Comparison of ENCODE assay signal across 8 mouse cellular contexts in genomic region chrX:136707446-136708167, GRCm38 (mm10). TPM values are rescaled to one million over a fixed set of nuclear protein-coding genes. Genes with fewer than 3 reads are reported as not detected.
DNase-seq lines count a peak whose midpoint lies in the region; ATAC-seq and TF ChIP-seq lines count a peak whose summit lies in the region.

Tceal1 (plus strand) TSS chrX:136707982.

- no peaks in the 10 kb centered on the region for H3K9me3 ChIP-seq in ES-Bruce4 (replicated peaks; ENCODE audit: control insufficient read depth, insufficient read depth, low read length, poor library complexity, severe bottlenecking)
- H3K9me3 ChIP-seq in forebrain, embryonic 14.5 days (replicated peaks; ENCODE audit: control insufficient read depth, low read length), result no peaks in the 10 kb centered on the region
- no peaks in the 10 kb centered on the region for H3K9me3 ChIP-seq in heart, postnatal 0 days (replicated peaks; ENCODE audit: control insufficient read depth, low read length)
- H3K9me3 ChIP-seq in liver, embryonic 16.5 days (replicated peaks; ENCODE audit: control insufficient read depth, low read length), result no peaks in the 10 kb centered on the region
- H3K9me3 ChIP-seq in neural tube, embryonic 13.5 days, result no peaks in the 10 kb centered on the region

- peak; percentile 94 for ATAC-seq in cerebellum, adult (ENCODE audit: insufficient number of reproducible peaks, low FRiP score, low TSS enrichment)
- ATAC-seq in forebrain, embryonic 14.5 days, result peak; percentile 95
- ATAC-seq in heart, postnatal 0 days (ENCODE audit: insufficient read depth, low read depth), result peak; percentile 93
- no peak for ATAC-seq in liver, embryonic 16.5 days (ENCODE audit: low read depth)
- peak; percentile 97 for ATAC-seq in neural tube, embryonic 13.5 days (ENCODE audit: low read depth)

- 26% methylated on average over 15 of the region's 15 CpGs for WGBS in forebrain, embryonic 14.5 days
- WGBS in heart, postnatal 0 days, result 15% methylated on average over 15 of the region's 15 CpGs
- WGBS in liver, embryonic 16.5 days (ENCODE audit: insufficient replicate concordance), result 29% methylated on average over 15 of the region's 15 CpGs
- 18% methylated on average over 15 of the region's 15 CpGs for WGBS in neural tube, embryonic 13.5 days

- peak; percentile 86 for DNase-seq in forebrain, embryonic 14.5 days (ENCODE audit: low spot score)
- DNase-seq in heart, postnatal 0 days (ENCODE audit: low spot score), result peak; percentile 61
- peak; percentile 76 for DNase-seq in layer of hippocampus, adult 11-12 months (ENCODE audit: low spot score)
- peak; percentile 41 for DNase-seq in urinary bladder, postnatal 25 days (ENCODE audit: low spot score)

- H3K27ac ChIP-seq in ES-Bruce4 (ENCODE audit: insufficient read depth, low read length), result no peak within 1 kb of the TSS
- peak within 1 kb of the TSS; percentile 91 for H3K27ac ChIP-seq in forebrain, embryonic 14.5 days (ENCODE audit: low read depth, low read length)
- peak within 1 kb of the TSS; percentile 76 for H3K27ac ChIP-seq in heart, postnatal 0 days (ENCODE audit: low read depth)
- H3K27ac ChIP-seq in liver, embryonic 16.5 days (ENCODE audit: low read length), result no peak within 1 kb of the TSS
- peak within 1 kb of the TSS; percentile 92 for H3K27ac ChIP-seq in neural tube, embryonic 13.5 days (replicated peaks)

- H3K4me1 ChIP-seq in ES-Bruce4 (ENCODE audit: control insufficient read depth, insufficient read depth, low read length), result no peaks in the 10 kb centered on the region
- no peaks in the 10 kb centered on the region for H3K4me1 ChIP-seq in forebrain, embryonic 14.5 days (ENCODE audit: control insufficient read depth, insufficient read depth, low read length)
- H3K4me1 ChIP-seq in heart, postnatal 0 days (ENCODE audit: control insufficient read depth, insufficient read depth), result no peaks in the 10 kb centered on the region
- H3K4me1 ChIP-seq in liver, embryonic 16.5 days (ENCODE audit: control insufficient read depth, low read depth, low read length), result no peaks in the 10 kb centered on the region
- H3K4me1 ChIP-seq in neural tube, embryonic 13.5 days (replicated peaks), result no peaks in the 10 kb centered on the region; the same call in 1 of the 2 replicates

- TF ChIP-seq CTCF in ES-Bruce4 (IDR thresholded peaks at IDR 0.05; ENCODE audit: low read depth, low read length), result no peak
- no peak for TF ChIP-seq CTCF in heart, postnatal 0 days (IDR thresholded peaks at IDR 0.05; ENCODE audit: low read depth)

- peak within 1 kb of the TSS; percentile 40 for H3K9ac ChIP-seq in ES-Bruce4 (ENCODE audit: low read depth, poor library complexity, severe bottlenecking)
- peak within 1 kb of the TSS; percentile 69 for H3K9ac ChIP-seq in forebrain, embryonic 14.5 days (ENCODE audit: low read length)
- peak within 1 kb of the TSS; percentile 71 for H3K9ac ChIP-seq in heart, postnatal 0 days (replicated peaks; ENCODE audit: low read depth, low read length)
- peak within 1 kb of the TSS; percentile 41 for H3K9ac ChIP-seq in liver, embryonic 16.5 days (ENCODE audit: low read depth, low read length)
- peak within 1 kb of the TSS; percentile 79 for H3K9ac ChIP-seq in neural tube, embryonic 13.5 days

- peak within 1 kb of the TSS; percentile 50 for H3K4me2 ChIP-seq in forebrain, embryonic 14.5 days (ENCODE audit: low read length)
- peak within 1 kb of the TSS; percentile 57 for H3K4me2 ChIP-seq in heart, postnatal 0 days (ENCODE audit: low read depth, low read length)
- peak within 1 kb of the TSS; percentile 45 for H3K4me2 ChIP-seq in liver, embryonic 16.5 days (ENCODE audit: low read depth, low read length)
- peak within 1 kb of the TSS; percentile 63 for H3K4me2 ChIP-seq in neural tube, embryonic 13.5 days

- no peaks in the 10 kb centered on the region for H3K27me3 ChIP-seq in ES-Bruce4 (ENCODE audit: control insufficient read depth, insufficient read depth, low read length, poor library complexity, severe bottlenecking)
- H3K27me3 ChIP-seq in forebrain, embryonic 14.5 days (replicated peaks; ENCODE audit: control insufficient read depth, insufficient read depth, low read length), result no peaks in the 10 kb centered on the region
- H3K27me3 ChIP-seq in heart, postnatal 0 days (ENCODE audit: control insufficient read depth, insufficient read depth, low read length), result no peaks in the 10 kb centered on the region
- no peaks in the 10 kb centered on the region for H3K27me3 ChIP-seq in liver, embryonic 16.5 days (ENCODE audit: control insufficient read depth, insufficient read depth, low read depth, low read length)
- H3K27me3 ChIP-seq in neural tube, embryonic 13.5 days, result peaks cover 2% of the 10 kb centered on the region; the same call in 1 of the 2 replicates

- peak within 1 kb of the TSS; percentile 92 for H3K4me3 ChIP-seq in ES-Bruce4 (ENCODE audit: low read depth, low read length)
- H3K4me3 ChIP-seq in forebrain, embryonic 14.5 days (ENCODE audit: low read depth, low read length), result peak within 1 kb of the TSS; percentile 41
- H3K4me3 ChIP-seq in heart, postnatal 0 days (ENCODE audit: low read depth, low read length), result peak within 1 kb of the TSS; percentile 64
- peak within 1 kb of the TSS; percentile 46 for H3K4me3 ChIP-seq in liver, embryonic 16.5 days (ENCODE audit: low read depth, low read length)
- peak within 1 kb of the TSS; percentile 50 for H3K4me3 ChIP-seq in neural tube, embryonic 13.5 days

- no peak for TF ChIP-seq POLR2A in ES-Bruce4 (IDR thresholded peaks at IDR 0.05; ENCODE audit: insufficient read depth, low read length)

- no peaks in the 10 kb centered on the region for H3K36me3 ChIP-seq in ES-Bruce4 (ENCODE audit: control insufficient read depth, insufficient read depth, low read length, poor library complexity, severe bottlenecking)
- no peaks in the 10 kb centered on the region for H3K36me3 ChIP-seq in forebrain, embryonic 14.5 days (ENCODE audit: control insufficient read depth, insufficient read depth, low read length)
- H3K36me3 ChIP-seq in heart, postnatal 0 days (replicated peaks; ENCODE audit: control insufficient read depth, insufficient read depth, low read length), result no peaks in the 10 kb centered on the region
- H3K36me3 ChIP-seq in liver, embryonic 16.5 days (ENCODE audit: control insufficient read depth, insufficient read depth), result no peaks in the 10 kb centered on the region
- no peaks in the 10 kb centered on the region for H3K36me3 ChIP-seq in neural tube, embryonic 13.5 days

- TF ChIP-seq EP300 in ES-Bruce4 (IDR thresholded peaks at IDR 0.05; ENCODE audit: insufficient read depth, low read depth, low read length), result no peak
- no peak for TF ChIP-seq EP300 in heart, postnatal 0 days (IDR thresholded peaks at IDR 0.05; ENCODE audit: low read depth)

RNA-seq across cellular contexts. Expression of gene Tceal1, which starts in this region (rescaled TPM):
- 2.4 and 3.1 TPM in 2 replicates for polyA plus RNA-seq in ES-Bruce4 (2011; ENCODE audit: insufficient read depth, insufficient read length, low read depth, missing spikeins)
- 23.3 and 24.9 TPM in 2 replicates for polyA plus RNA-seq in forebrain, embryonic 14.5 days (2014; fragmentation: Nextera tagmentation; extraction: Ambion mirVana)
- total RNA-seq in heart, postnatal 0 days (2014; rRNA removed; ENCODE audit: low replicate concordance), result 4.9 and 7.3 TPM in 2 replicates
- polyA plus RNA-seq in heart, postnatal 0 days (2015; fragmentation: Nextera tagmentation; extraction: Ambion mirVana), result 13.4 and 13.9 TPM in 2 replicates
- polyA plus RNA-seq in liver, embryonic 16.5 days (2015; fragmentation: Nextera tagmentation; extraction: Ambion mirVana), result 0.86 and 0.99 TPM in 2 replicates
- 18.2 and 18.9 TPM in 2 replicates for polyA plus RNA-seq in neural tube, embryonic 13.5 days (2015; fragmentation: Nextera tagmentation; extraction: Ambion mirVana)

Comparison
In these comparisons a context has a peak if more than half of its experiments do, and no peak if none do; other contexts are left out.
1. H3K27ac ChIP-seq: peak in forebrain, embryonic 14.5 days (single experiment), heart, postnatal 0 days (single experiment) and neural tube, embryonic 13.5 days (single experiment); none in ES-Bruce4 (single experiment) and liver, embryonic 16.5 days (single experiment).
2. H3K4me3 ChIP-seq: peak in every context shown above with its lines; median percentile 92 in ES-Bruce4; 64 in heart, postnatal 0 days; 50 in neural tube, embryonic 13.5 days; 46 in liver, embryonic 16.5 days; 41 in forebrain, embryonic 14.5 days.
3. Peak in every context shown above with its lines, with median percentiles within 50 percentile points of each other: H3K9ac ChIP-seq, DNase-seq and H3K4me2 ChIP-seq.